In the genomic region with DNA sequence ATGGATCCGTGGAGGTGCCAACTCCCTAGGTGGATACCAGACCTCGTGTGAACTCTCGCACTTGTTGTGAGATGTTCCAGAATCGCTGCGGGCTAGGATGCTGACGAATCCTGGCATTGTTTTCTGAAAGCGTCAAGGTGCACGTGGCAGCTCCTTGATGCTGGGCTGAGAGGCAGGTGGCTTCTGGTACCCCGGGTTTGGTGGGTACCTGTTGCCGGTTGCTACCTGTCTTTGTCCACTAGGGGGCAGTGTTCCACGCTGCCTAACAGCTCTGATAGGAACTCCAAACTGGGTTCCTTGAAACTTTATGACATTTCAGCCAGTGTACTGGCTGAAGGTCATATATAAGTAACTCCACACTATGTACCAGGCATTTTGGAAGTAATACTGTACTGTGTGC, we compare ENCODE assay signal across 9 mouse cellular contexts. TPM values are rescaled to one million over a fixed set of nuclear protein-coding genes. Genes with fewer than 3 reads are reported as not detected.
DNase-seq lines count a peak whose midpoint lies in the region; ATAC-seq lines count a peak whose summit lies in the region.
"Had no signal": no experiment of that assay in that cellular context is flagged by ENCODE, and none has a peak within 500 bp of the region (broad histone marks: within the 10 kb centered on the region; RNA-seq: fewer than 3 reads in every experiment).

No protein-coding gene starts in this region.

- no peaks in the 10 kb centered on the region for H3K36me3 ChIP-seq in forebrain, embryonic 11.5 days (ENCODE audit: control insufficient read depth, insufficient read depth, low read length)
- H3K36me3 ChIP-seq in forebrain, embryonic 16.5 days (ENCODE audit: control insufficient read depth, insufficient read depth), result no peaks in the 10 kb centered on the region
- H3K36me3 ChIP-seq in embryonic facial prominence, embryonic 11.5 days (replicated peaks; ENCODE audit: control insufficient read depth, insufficient read depth, low read depth, low read length), result no peaks in the 10 kb centered on the region

- H3K4me3 ChIP-seq in forebrain, embryonic 11.5 days (ENCODE audit: low read depth, low read length), result no peak overlapping the region
- H3K4me3 ChIP-seq in forebrain, embryonic 16.5 days (replicated peaks; ENCODE audit: low read length), result no peak overlapping the region
- H3K4me3 ChIP-seq in embryonic facial prominence, embryonic 11.5 days (ENCODE audit: low read depth, low read length), result no peak overlapping the region
- H3K4me3 ChIP-seq: limb, embryonic 15.5 days had no signal

- DNase-seq in forebrain, embryonic 11.5 days (ENCODE audit: low spot score), result peak; percentile 80
- peak; percentile 39 for DNase-seq in urinary bladder, postnatal 25 days (ENCODE audit: low spot score)
- no peak for DNase-seq in urinary bladder, postnatal 36 days (ENCODE audit: low spot score in 2 of 2)
- DNase-seq in embryonic facial prominence, embryonic 11.5 days (ENCODE audit: low spot score), result peak; percentile 89
- DNase-seq in kidney, postnatal 36 days, result peak; percentile 37 to 75
- DNase-seq in lung, postnatal 25 days (ENCODE audit: low spot score), result peak; percentile 22
- peak; percentile 31 to 67 for DNase-seq in spleen, postnatal 10 days (ENCODE audit: low spot score in 2 of 2)

- H3K9ac ChIP-seq in forebrain, embryonic 11.5 days (ENCODE audit: low read length), result no peak overlapping the region
- H3K9ac ChIP-seq in forebrain, embryonic 16.5 days (replicated peaks; ENCODE audit: low read depth, low read length), result no peak overlapping the region
- H3K9ac ChIP-seq in embryonic facial prominence, embryonic 11.5 days (replicated peaks; ENCODE audit: low read length), result no peak overlapping the region
- H3K9ac ChIP-seq: limb, embryonic 15.5 days had no signal

- 26% methylated on average over 11 of the region's 11 CpGs for WGBS in forebrain, embryonic 11.5 days
- WGBS in forebrain, embryonic 16.5 days, result 16% methylated on average over 11 of the region's 11 CpGs
- 23% methylated on average over 11 of the region's 11 CpGs for WGBS in embryonic facial prominence, embryonic 11.5 days

- no peaks in the 10 kb centered on the region for H3K9me3 ChIP-seq in forebrain, embryonic 11.5 days (ENCODE audit: control insufficient read depth, low read length)
- H3K9me3 ChIP-seq in forebrain, embryonic 16.5 days (ENCODE audit: control insufficient read depth, low read length), result no peaks in the 10 kb centered on the region
- H3K9me3 ChIP-seq in embryonic facial prominence, embryonic 11.5 days (replicated peaks; ENCODE audit: control insufficient read depth, low read length), result no peaks in the 10 kb centered on the region
- H3K9me3 ChIP-seq: limb, embryonic 15.5 days had no signal

- H3K27me3 ChIP-seq in forebrain, embryonic 11.5 days (ENCODE audit: control insufficient read depth, insufficient read depth, low read length), result no peaks in the 10 kb centered on the region
- H3K27me3 ChIP-seq in forebrain, embryonic 16.5 days (replicated peaks; ENCODE audit: control insufficient read depth, insufficient read depth, low read length), result no peaks in the 10 kb centered on the region
- no peaks in the 10 kb centered on the region for H3K27me3 ChIP-seq in embryonic facial prominence, embryonic 11.5 days (ENCODE audit: control insufficient read depth, insufficient read depth, low read length)
- H3K27me3 ChIP-seq: limb, embryonic 15.5 days had no signal

- no peak overlapping the region for H3K27ac ChIP-seq in forebrain, embryonic 11.5 days (ENCODE audit: low read depth, low read length)
- no peak overlapping the region for H3K27ac ChIP-seq in forebrain, embryonic 16.5 days (ENCODE audit: low read length)
- H3K27ac ChIP-seq in embryonic facial prominence, embryonic 11.5 days (replicated peaks; ENCODE audit: low read depth, low read length), result no peak overlapping the region
- H3K27ac ChIP-seq: limb, embryonic 15.5 days had no signal

- no peaks in the 10 kb centered on the region for H3K4me1 ChIP-seq in forebrain, embryonic 11.5 days (replicated peaks; ENCODE audit: control insufficient read depth, insufficient read depth, low read length)
- H3K4me1 ChIP-seq in forebrain, embryonic 16.5 days (replicated peaks; ENCODE audit: control insufficient read depth, insufficient read depth, low read length), result no peaks in the 10 kb centered on the region
- H3K4me1 ChIP-seq in embryonic facial prominence, embryonic 11.5 days (ENCODE audit: control insufficient read depth, insufficient read depth, low read length), result no peaks in the 10 kb centered on the region
- H3K4me1 ChIP-seq: limb, embryonic 15.5 days had no signal

- peak; percentile 31 for ATAC-seq in forebrain, embryonic 11.5 days (replicated peaks; ENCODE audit: low FRiP score)
- no peak for ATAC-seq in forebrain, embryonic 16.5 days
- no peak for ATAC-seq in embryonic facial prominence, embryonic 11.5 days (replicated peaks; ENCODE audit: insufficient number of reproducible peaks, low FRiP score, low TSS enrichment, low read depth)

- no peak overlapping the region for H3K4me2 ChIP-seq in forebrain, embryonic 11.5 days (ENCODE audit: low read depth, low read length, severe bottlenecking)
- H3K4me2 ChIP-seq in forebrain, embryonic 16.5 days (ENCODE audit: low read length), result no peak overlapping the region
- no peak overlapping the region for H3K4me2 ChIP-seq in embryonic facial prominence, embryonic 11.5 days (ENCODE audit: low read depth, low read length)
- H3K4me2 ChIP-seq: limb, embryonic 15.5 days had no signal

RNA-seq across cellular contexts. Expression of a gene that starts 14.8 kb away (rescaled TPM):
- 5.3 and 6.4 TPM in 2 replicates for polyA plus RNA-seq in forebrain, embryonic 11.5 days (2014; fragmentation: Nextera tagmentation; extraction: Ambion mirVana)
- polyA plus RNA-seq in forebrain, embryonic 16.5 days (2015; fragmentation: Nextera tagmentation; extraction: Ambion mirVana), result 7.0 and 9.2 TPM in 2 replicates
- 2.2 and 3.5 TPM in 2 replicates for polyA plus RNA-seq in embryonic facial prominence, embryonic 11.5 days (2014; fragmentation: Nextera tagmentation; extraction: Ambion mirVana)

RNA-seq across cellular contexts. Expression of a gene that starts 14.8 kb away (rescaled TPM):
- polyA plus RNA-seq in forebrain, embryonic 11.5 days (2014; fragmentation: Nextera tagmentation; extraction: Ambion mirVana), result 20.3 and 21.6 TPM in 2 replicates
- polyA plus RNA-seq in forebrain, embryonic 16.5 days (2015; fragmentation: Nextera tagmentation; extraction: Ambion mirVana), result 23.3 and 23.4 TPM in 2 replicates
- polyA plus RNA-seq in embryonic facial prominence, embryonic 11.5 days (2014; fragmentation: Nextera tagmentation; extraction: Ambion mirVana), result 23.3 and 27.4 TPM in 2 replicates

RNA-seq across cellular contexts. Expression of a gene that starts 25.2 kb away (rescaled TPM):
- 35.6 and 44.4 TPM in 2 replicates for polyA plus RNA-seq in forebrain, embryonic 11.5 days (2014; fragmentation: Nextera tagmentation; extraction: Ambion mirVana)
- polyA plus RNA-seq in forebrain, embryonic 16.5 days (2015; fragmentation: Nextera tagmentation; extraction: Ambion mirVana), result 19.9 and 22.8 TPM in 2 replicates
- 63.4 and 68.4 TPM in 2 replicates for polyA plus RNA-seq in embryonic facial prominence, embryonic 11.5 days (2014; fragmentation: Nextera tagmentation; extraction: Ambion mirVana)

Comparison
In these comparisons a context has a peak if more than half of its experiments do, and no peak if none do; other contexts are left out.
1. DNase-seq: peak in forebrain, embryonic 11.5 days (single experiment), urinary bladder, postnatal 25 days (single experiment), embryonic facial prominence, embryonic 11.5 days (single experiment), kidney, postnatal 36 days (2 of 2), lung, postnatal 25 days (single experiment) and spleen, postnatal 10 days (2 of 2); none in urinary bladder, postnatal 36 days (0 of 2).